Mouse (Mus musculus) neural tube, embryonic 14.5 days (tissue): ENCODE measurements at regions not wholly inside any gene's neighbourhood (a gene's known extent, or its start where the extent isn't known, plus 50 kb on each side); places are given as distances from the start of the nearest gene placed in this dataset.

ENCODE experiments used
- ATAC-seq: fragments of 200-750 bp; cut with Nextera tagmentation; 2 replicates; pipeline ENCODE4 v1.8.0; 2017; ENCODE audit warnings: low read depth, mild to moderate bottlenecking, moderate TSS enrichment, moderate library complexity
- H3K27ac ChIP-seq: fragments of 300-500 bp; sonication (generic); 2 replicates; pipeline ENCODE4 v1.5.1; 2014; ENCODE audit warnings: low read depth, mild to moderate bottlenecking, control low read depth, low read length, moderate library complexity, mixed read lengths
- H3K27me3 ChIP-seq: fragments of 300-500 bp; sonication (generic); 2 replicates; pipeline ENCODE4 v1.6.1; 2014; ENCODE audit warnings: low read length; ENCODE audit not compliant: control insufficient read depth, insufficient read depth
- H3K36me3 ChIP-seq: fragments of 300-500 bp; sonication (generic); 2 replicates; pipeline ENCODE4 v1.6.1; 2014; ENCODE audit warnings: low read length, mixed read lengths; ENCODE audit not compliant: control insufficient read depth, insufficient read depth
- H3K4me1 ChIP-seq: fragments of 300-500 bp; sonication (generic); 2 replicates; pipeline ENCODE4 v1.6.1; 2014; ENCODE audit warnings: low read length; ENCODE audit not compliant: control insufficient read depth, insufficient read depth
- H3K4me2 ChIP-seq: fragments of 300-500 bp; sonication (generic); 2 replicates; pipeline ENCODE4 v1.6.1; 2014; ENCODE audit warnings: mild to moderate bottlenecking, low read depth, low read length, control low read depth
- H3K4me3 ChIP-seq: fragments of 300-500 bp; sonication (generic); 2 replicates; pipeline ENCODE4 v1.5.1; 2014; ENCODE audit warnings: low read depth, low read length, control low read depth, mixed read lengths
- H3K9ac ChIP-seq: fragments of 300-500 bp; sonication (generic); replicated peaks from 2 replicates; pipeline ENCODE4 v1.6.1; 2014; ENCODE audit warnings: low read depth, mild to moderate bottlenecking, control low read depth, low read length, mixed read lengths
- H3K9me3 ChIP-seq: fragments of 300-500 bp; sonication (generic); 2 replicates; pipeline ENCODE4 v1.6.1; 2016; ENCODE audit warnings: low read length; ENCODE audit not compliant: control insufficient read depth
- WGBS: fragments of 180-500 bp; shearing (Covaris S2); extraction: QIAGEN DNeasy Blood & Tissue Kit; methylation state at CpG from one replicate; pipeline ENCODE4 v1.1.7; 2014; 5-methylcytosine and 5-hydroxymethylcytosine counted together

DNA sequence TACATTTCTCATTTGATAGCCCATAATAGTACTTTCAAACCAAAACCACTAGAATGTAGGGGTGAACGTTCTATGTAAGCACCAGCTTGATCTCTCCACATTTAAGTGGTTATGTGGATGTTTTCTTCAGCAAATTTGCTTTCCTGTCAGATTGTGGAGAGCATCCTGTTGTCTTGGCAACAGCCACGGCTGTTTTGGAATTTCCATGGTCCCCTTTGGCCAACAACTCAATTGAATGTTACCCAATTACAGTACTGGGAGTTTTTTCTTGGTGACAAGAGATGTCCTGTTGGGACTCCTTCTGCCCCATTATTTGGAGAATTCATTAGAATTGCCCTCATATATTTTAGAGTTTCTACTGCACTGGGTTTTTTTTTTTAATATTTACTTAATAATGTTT is 503.2 kb downstream of the Ndufa4 start:
- Histone ChIP-seq H3K4me3 (no peak overlapping the region), H3K9me3 (no peaks in the 10 kb centered on the region), H3K27ac (no peak overlapping the region), H3K4me1 (no peaks in the 10 kb centered on the region), H3K4me2 (no peak overlapping the region), H3K9ac (no peak overlapping the region), H3K27me3 (no peaks in the 10 kb centered on the region), H3K36me3 (no peaks in the 10 kb centered on the region)
- ATAC-seq = no peak
- 43% methylated on average over 2 of the region's 2 CpGs for WGBS

DNA sequence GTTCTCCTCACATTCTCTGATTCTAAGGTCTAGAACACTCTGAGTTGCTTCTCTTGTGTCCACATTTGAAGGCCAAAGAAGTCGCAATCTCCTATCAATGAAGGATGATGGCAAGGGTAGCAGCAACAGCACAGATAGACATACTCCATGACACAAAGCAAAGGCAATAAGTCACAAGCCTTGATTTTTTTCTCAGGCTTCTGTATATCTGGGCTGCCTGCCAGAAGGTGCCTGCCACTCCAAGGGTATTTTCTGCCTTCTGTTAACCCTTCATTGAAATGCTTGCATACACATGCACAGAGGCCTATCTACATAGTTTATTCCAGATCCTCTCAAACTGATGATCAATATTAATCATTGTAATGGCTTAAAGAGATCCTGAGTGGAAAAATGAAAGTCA is 548.2 kb downstream of the Ndufa4 start:
- 91% methylated on average over 1 of the region's 1 CpGs for WGBS
- H3K9me3 ChIP-seq = no peaks in the 10 kb centered on the region
- no peak for ATAC-seq

DNA sequence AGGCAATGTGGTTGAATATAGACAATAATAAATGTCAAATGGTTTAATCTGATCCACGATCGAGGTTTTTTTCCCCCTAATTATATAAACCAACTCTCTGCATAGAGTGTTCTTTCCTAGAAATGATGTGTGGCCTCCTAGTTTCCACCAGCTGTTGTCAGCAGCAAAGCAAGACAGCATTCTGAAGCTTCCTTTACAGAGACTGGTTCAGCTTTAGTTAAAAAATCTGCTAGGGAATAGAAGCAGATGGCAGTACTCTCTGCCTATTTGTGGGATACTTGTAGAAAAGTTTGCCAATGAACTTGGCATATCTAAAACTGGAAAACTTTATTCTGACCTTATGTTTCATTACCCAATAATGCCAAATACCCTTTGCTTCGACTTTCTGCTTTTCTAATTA is 553.7 kb downstream of the Ndufa4 start:
- H3K27ac ChIP-seq = no peak overlapping the region
- H3K27me3 ChIP-seq = no peaks in the 10 kb centered on the region
- no peak overlapping the region for H3K4me3 ChIP-seq
- no peak overlapping the region for H3K4me2 ChIP-seq
- 86% methylated on average over 3 of the region's 3 CpGs for WGBS
- no peak for ATAC-seq
- H3K4me1 ChIP-seq = no peaks in the 10 kb centered on the region
- H3K9me3 ChIP-seq = no peaks in the 10 kb centered on the region
- no peaks in the 10 kb centered on the region for H3K36me3 ChIP-seq
- no peak overlapping the region for H3K9ac ChIP-seq

More for the DNA sequence above, 548.2 kb downstream of the Ndufa4 start:
- Histone ChIP-seq H3K27me3 (no peaks in the 10 kb centered on the region), H3K9ac (no peak overlapping the region), H3K27ac (no peak overlapping the region), H3K4me2 (no peak overlapping the region), H3K4me3 (no peak overlapping the region), H3K36me3 (no peaks in the 10 kb centered on the region), H3K4me1 (no peaks in the 10 kb centered on the region)

DNA sequence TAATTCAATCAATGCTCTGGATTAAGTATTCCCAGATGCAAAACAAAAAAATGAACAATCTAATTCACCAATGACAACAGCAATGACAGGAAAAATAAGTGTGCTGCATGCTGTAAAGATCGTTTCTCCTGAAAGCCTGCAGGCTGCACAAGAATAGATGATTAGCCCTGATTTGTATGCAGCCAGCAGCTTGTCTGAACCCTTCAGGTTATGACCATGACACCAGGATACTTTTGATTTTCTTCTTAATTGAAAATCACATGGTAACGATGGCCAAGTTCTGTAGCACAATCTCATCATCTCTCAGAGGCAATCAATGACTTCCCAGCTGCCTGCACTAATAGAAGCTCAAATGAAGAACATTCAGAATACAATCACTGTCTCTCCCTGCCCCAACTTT is 573.2 kb downstream of the Ndufa4 start:
- Histone ChIP-seq H3K27me3 (no peaks in the 10 kb centered on the region), H3K4me3 (no peak overlapping the region), H3K4me2 (no peak overlapping the region), H3K36me3 (no peaks in the 10 kb centered on the region), H3K4me1 (no peaks in the 10 kb centered on the region), H3K9ac (no peak overlapping the region), H3K27ac (no peak overlapping the region), H3K9me3 (no peaks in the 10 kb centered on the region)
- WGBS = 34% methylated on average over 2 of the region's 2 CpGs
- 0 out of 2 replicates have a peak, but pooled peaks have one; percentile 21 for ATAC-seq

DNA sequence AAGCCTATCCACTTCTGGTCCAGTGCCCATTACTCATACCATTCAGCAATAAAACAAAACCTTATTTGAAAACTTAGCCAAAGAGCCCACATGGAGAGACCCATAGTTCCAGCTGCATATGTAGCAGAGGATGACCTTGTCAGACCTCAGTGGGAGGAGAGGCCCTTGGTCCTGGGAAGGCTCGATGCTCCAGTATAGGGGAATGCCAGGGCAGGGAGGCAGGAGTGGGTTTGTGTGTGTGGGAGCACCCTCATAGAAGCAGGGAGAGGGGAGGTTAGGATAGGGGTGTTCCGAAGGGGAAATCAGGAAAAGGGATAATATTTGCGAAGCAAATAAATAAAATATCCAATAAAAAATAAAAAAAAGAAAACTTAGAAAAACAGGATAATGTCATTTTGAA is 593.6 kb downstream of the Ndufa4 start:
- Histone ChIP-seq H3K9ac (no peak overlapping the region), H3K4me2 (no peak overlapping the region), H3K27ac (no peak overlapping the region), H3K4me3 (no peak overlapping the region), H3K9me3 (no peaks in the 10 kb centered on the region), H3K4me1 (no peaks in the 10 kb centered on the region), H3K36me3 (no peaks in the 10 kb centered on the region), H3K27me3 (no peaks in the 10 kb centered on the region)
- ATAC-seq = no peak
- WGBS = 79% methylated on average over 3 of the region's 3 CpGs

DNA sequence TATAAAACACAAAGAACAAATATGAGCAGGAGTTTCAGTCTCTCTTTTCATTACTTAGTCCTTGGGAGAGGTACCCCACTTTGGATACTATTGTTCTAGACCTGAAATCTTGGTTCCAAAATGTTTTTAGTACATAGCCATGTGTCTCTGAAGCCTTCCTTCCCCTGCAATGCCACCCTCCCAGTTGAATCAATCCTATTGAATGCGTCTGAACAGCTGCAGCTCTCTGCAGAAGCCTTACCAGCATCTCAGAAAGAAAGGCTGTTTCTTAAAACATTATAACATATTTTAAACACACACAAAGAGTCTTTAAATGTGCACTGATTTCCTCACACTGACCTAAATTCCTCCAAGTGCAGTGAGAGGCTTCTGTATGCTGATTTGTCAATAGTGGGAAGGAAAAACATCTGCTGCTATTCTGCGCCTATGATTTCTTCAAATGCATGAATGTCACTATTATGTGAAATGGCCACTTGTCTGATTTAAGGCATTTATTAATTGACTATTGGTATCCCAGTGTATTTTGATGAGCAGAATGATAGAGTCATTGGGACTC is 601.2 kb downstream of the Ndufa4 start:
- ATAC-seq = no peak
- H3K4me1 ChIP-seq = no peaks in the 10 kb centered on the region
- WGBS = 80% methylated on average over 2 of the region's 2 CpGs

DNA sequence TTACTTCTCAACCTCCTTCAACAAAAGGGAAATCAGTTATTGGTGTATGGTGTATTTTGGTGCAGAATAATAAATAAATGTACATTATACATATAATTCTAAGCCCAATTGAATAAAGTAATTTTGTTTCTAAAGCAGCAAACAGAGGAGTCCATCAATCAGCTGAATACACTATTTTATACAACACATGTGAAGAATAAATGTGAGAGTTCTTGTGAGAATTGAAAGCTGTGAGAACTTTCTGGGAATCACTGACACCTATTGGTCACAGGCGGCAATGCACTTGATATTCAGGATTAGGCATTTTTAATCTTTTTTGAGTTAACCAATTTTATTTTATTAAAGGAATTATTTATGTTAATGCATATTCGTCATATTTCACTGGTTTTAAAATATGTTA is 623.3 kb downstream of the Ndufa4 start:
- Histone ChIP-seq H3K36me3 (no peaks in the 10 kb centered on the region), H3K4me3 (no peak overlapping the region), H3K9ac (no peak overlapping the region), H3K4me1 (no peaks in the 10 kb centered on the region), H3K27ac (no peak overlapping the region), H3K4me2 (no peak overlapping the region), H3K27me3 (no peaks in the 10 kb centered on the region), H3K9me3 (no peaks in the 10 kb centered on the region)
- WGBS = 0% methylated on average over 2 of the region's 2 CpGs
- no peak for ATAC-seq

More for the DNA sequence above, 601.2 kb downstream of the Ndufa4 start:
- Histone ChIP-seq H3K27ac (no peak overlapping the region), H3K27me3 (no peaks in the 10 kb centered on the region), H3K4me2 (no peak overlapping the region), H3K36me3 (no peaks in the 10 kb centered on the region), H3K9ac (no peak overlapping the region), H3K9me3 (no peaks in the 10 kb centered on the region), H3K4me3 (no peak overlapping the region)

DNA sequence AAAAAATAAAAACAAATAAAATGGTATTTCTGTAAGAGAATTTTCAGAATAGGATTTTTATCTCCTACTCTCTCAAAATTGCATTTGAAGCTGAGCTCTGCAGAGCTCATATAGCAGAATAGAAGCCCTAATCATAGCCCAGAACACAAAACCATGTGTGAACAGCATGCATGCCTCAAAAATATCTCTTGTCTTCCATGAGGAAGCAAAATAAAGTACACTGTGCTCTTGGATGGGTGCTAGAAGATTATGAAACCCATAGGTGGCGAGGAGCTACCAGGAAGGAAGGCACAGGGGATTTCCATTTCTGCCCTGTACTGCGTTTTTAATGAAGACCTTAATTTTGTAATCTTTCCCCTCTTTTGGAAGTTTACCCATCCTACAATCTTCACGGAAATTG is 632.1 kb downstream of the Ndufa4 start:
- Histone ChIP-seq H3K27me3 (no peaks in the 10 kb centered on the region), H3K27ac (no peak overlapping the region), H3K4me1 (no peaks in the 10 kb centered on the region), H3K9ac (no peak overlapping the region), H3K4me2 (no peak overlapping the region), H3K4me3 (no peak overlapping the region), H3K9me3 (no peaks in the 10 kb centered on the region), H3K36me3 (no peaks in the 10 kb centered on the region)
- 86% methylated on average over 3 of the region's 3 CpGs for WGBS
- ATAC-seq = no peak
